Mouse (Mus musculus) layer of hippocampus, postnatal 14 days (tissue): ENCODE results near the gene Gpc6. TPM values are rescaled to one million over a fixed set of nuclear protein-coding genes. Genes with fewer than 3 reads are reported as not detected.

Experiments used
- DNase-seq, 2 experiments: peaks; one replicate each; pipeline ENCODE4 v3.0.0; 2021 to 2022; ENCODE audit warnings: low spot score in 2 of 2, mixed read lengths in 1 of 2
- total RNA-seq, 2 experiments: library from RNA; stranded (reverse); gene quantifications; 2 replicates each; pipeline ENCODE4 v1.2.3; 2021

Gene Gpc6
- total RNA-seq, 2 experiments from 2014 or later: 13.6 to 14.7 TPM

DNA sequence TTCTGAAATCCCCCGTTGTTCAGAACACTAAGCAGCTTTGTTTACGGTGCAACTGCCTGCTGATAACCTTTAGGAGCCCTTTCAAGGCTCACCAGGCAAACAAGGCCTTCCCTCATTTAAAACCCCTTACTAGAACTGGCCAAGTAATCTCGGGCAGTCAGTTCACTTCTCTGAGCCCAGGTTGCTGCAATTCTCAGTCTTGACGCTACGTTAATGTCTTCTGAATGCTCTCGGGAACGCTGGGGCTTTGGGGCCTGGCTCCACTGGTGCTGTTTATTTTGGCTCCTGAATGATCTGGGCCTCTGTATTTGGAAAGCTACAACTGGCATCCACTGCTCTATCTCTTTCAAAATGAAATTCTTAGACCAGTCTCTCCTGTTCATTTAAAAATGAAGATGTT, 985.2 kb downstream of the Gpc6 start:
- DNase-seq: no peak

DNA sequence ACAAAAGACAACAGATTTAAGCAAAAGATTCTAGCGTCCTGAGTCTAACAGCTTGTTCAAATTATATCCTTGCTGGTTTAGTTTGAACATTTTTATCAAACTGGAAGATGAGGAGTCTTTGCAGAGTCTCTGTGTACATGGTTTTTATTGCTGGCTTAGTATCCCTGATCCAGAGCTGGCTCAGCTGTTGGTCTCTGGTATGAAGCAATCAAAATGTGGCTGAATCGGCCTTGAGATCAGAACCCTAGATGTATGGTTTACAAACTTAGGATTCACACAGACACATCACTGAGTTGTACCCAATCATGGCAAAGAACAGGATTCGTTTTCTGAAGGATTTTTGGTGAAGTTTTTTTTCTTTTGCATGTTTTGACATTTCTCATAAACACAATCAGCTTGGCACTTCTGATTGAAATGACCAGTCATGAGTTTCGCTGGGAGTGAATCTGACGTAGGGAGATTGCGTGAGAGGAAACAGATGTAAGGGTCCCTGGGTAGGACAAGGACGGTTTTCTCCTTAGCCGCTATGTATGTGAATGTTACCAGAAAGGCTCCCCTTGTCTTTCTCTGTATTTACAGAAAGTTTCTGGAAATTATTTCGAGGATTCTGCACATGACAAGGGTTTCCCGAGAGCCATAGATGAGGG, 987.6 kb downstream of the Gpc6 start:
- DNase-seq: no peak

DNA sequence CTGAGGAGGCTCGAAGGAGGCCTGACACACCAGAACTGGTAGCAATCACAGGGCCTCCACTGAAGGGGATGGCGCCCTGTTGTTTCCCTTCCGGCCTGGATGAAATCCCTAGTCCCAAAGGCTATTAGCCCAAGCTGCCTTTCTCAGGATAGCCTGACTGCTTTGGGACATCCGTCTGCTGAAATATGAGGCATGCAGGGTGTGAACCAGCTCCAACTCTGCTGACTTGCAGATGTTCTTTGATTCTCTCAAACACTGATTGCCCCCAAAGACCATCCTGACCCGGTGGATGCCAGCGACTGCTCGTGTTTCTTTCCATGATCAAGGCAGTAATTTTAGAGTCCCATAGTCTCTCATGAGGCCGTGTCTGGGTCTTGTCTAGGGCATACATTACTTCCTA, 991.5 kb downstream of the Gpc6 start:
- DNase-seq: no peak

DNA sequence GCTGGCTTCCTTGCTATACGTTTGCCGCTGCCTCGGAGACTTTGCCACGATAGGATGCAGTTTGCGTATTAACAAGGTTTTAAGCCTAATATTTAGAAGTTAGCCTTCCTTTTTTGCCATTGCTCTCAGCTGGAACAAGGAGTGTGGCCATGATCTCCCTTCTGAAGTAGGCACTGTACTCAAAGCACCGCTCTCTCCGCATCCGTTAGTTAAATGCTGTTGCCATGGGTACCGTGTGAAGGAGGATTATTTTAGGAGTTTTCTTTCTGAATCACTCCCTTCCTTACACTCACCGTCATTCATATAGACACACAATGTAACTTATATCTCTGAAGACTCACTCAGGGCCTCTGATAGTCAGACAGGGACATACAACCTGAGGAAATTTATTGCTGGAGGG, 993.6 kb downstream of the Gpc6 start:
- DNase-seq: no peak

DNA sequence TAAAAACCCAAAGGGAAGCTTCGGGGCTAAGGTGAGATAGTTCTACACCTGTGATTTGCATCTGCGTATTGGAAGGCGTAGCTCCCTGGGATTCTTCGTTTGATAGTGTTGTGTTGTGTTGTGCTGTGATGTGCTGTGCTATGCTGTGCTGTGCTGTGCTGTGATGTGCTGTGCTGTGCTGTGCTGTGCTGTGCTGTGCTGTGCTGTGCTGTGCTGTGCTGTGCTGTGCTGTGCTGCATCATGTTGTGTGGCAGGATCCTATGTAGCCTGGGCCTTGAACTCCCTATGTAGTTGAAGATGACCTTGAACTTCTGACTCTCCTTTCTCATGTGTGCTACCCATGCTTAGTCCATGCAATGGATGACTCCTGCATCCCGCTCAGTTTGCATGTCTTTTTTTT, 994.5 kb downstream of the Gpc6 start:
- DNase-seq: no peak

DNA sequence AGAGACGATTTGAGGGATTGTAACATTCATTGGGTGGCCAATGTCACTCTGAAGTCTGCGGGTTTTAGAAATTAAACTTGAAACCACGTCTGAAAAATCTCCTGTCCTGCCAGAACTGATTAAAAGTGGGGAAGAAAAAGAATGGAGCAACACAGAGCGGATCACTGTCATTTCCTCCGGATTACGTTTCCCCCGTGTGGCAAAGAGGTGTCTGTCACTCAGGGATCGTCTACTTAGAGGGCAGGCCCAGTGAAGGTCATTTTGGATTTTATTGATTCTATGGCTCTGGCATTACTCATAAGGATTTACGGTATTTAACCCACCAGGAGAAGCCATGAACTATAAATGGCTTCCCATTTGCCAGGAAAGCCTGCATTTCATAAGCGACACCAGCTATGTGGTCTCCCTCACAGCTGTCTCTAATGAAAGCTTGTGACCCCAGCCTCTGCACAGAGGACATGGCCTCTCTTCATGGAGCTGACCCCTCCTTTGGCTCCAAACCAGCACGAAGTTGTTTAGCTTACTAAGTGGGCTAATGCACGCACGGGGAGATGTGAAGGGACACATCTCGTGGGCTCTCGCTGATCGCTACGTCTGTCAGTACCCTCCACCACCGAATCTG, 996.4 kb downstream of the Gpc6 start:
- DNase-seq: no peak

DNA sequence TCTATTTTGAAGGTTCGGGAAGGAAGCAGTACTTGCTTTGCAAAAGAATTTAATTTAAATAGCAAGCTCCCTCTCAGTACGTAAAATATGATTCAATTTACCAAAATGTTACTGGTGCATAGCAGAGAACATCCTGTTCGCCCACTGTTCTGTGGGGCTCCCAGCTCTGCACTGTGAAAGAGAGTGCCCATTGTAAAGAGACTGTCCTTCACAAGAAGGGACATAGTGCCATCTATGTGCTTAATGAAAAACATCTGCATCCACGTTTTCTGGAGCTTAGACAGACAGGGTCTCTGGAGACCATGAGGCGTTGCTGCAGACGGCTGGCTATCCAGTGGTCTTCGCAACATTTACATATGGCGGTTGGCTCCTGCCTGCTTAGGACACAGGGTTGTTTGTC, 998.6 kb downstream of the Gpc6 start:
- no peak for DNase-seq

DNA sequence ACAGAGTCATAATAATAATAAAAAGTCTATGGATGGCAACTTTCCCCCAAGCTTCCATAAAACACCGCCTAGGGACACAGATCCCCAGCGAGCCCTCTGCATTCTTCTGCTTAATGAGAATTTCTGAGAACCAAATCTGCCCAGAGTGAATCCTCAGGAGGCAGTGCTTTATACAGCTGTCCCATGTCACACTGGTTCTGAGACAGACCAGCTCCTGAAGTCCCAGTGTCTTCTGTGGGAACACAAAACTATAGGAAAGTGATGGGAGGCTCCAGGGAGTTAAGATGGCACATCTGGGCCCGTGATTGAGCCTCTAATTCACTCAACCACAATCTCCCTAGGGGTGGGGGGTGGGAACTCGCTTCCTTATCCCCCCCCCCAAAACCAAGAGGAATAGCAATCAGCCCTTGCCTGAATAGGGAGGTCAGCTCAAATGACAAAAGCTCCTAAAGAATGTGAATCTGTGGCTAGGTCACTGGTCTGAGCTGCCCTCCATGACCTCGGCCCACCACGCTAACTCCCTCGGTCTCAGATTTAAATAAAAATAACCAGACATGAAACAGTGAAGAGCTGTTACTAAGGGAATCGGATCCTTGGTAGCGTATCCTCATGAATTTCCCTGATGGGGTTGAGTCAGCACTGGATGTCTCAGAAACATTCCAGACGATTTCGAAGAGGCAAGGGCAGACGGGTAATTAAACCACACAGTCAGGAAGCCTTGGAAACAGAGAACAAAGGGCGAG, 1005.2 kb downstream of the Gpc6 start:
- DNase-seq: no peak

DNA sequence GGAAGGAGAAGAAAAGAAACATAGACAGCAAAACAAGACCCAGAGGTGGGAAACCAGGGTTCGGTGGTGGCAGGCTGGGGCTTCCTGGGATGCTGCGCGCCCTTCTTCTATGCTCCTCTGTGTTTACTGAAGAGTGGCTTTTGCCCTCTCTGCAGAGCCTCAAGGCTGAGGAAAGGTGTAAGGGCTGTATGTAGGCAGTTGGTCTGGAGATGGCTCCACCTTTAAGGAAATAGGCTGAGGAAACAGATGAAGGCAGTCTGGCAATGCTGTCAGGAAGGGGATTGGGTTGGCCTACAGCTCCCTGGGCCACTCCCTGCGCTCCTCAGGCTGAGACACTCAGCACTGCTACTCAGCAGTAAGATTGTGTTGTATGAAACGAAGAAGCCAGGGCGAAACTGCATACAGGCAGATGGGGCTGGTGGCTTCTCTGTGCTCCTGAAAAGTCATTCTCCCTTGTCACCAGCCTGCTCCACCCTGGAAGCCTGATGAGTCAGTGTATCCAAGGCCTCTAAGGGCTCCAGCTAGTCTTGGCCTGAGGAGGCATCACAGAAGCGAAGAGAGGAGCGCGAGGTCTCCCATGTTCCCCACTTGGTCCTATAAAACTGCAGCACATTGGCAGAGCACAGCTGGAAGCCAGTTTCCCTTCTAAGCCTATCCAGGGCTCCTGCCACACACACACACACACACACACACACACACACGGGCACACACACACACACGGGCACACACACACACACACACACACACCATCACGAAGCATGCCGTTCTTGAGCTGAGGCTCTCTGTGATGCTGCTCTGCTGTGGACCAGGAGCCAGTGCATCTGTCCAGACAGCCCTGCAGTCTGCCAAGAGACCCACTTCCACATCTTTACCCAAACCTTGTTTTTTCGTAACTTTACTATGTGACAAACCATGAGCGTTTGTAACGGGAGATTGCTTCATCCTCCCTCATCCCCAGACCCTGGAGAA, 1006.0 kb downstream of the Gpc6 start:
- no peak for DNase-seq

DNA sequence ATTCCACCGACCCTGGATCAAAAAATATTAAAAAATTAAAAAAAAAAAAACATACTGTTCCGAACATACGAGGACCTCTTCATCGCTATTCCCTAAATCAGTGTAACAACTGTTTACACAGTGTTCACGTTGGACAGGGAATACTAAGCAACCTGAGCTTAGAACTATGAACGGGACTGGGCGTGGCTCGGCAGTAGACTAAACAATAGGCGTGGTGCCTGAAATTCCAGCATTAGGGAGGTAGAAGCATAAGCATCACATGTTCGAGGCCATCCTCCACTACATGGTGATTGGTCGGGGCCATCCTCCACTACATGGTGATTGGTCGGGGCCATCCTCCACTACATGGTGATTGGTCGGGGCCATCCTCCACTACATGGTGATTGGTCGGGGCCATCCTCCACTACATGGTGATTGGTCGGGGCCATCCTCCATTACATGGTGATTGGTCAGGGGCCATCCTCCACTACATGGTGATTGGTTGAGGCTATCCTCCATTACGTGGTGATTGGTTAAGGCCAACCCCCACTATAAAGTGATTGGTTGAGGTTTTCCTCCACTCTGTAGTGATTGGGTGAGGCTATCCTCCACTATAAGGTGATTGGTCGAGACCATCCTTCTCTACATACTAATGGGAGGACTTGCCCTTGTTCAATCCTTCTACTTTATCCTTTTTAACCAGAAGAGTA, 1007.2 kb downstream of the Gpc6 start:
- no peak for DNase-seq

DNA sequence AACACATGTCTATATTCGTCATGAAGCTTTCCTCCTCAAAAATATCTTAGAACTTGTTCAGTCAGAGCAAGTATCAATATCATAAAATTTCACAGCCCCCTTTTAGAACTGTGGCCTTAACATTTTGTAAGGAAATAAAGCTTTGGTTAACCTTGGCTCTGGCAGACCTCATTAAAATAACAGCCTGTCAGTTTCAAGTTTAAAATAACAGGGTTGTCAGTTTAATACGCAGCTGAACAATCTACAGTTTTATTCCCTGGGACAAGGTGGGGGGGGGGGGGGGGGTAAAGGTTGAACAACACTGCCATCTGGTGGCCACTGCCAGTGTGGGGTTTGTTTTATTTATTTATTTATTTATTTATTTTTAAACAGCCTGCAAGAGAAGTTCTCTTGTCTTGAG, 1013.4 kb downstream of the Gpc6 start:
- no peak for DNase-seq

DNA sequence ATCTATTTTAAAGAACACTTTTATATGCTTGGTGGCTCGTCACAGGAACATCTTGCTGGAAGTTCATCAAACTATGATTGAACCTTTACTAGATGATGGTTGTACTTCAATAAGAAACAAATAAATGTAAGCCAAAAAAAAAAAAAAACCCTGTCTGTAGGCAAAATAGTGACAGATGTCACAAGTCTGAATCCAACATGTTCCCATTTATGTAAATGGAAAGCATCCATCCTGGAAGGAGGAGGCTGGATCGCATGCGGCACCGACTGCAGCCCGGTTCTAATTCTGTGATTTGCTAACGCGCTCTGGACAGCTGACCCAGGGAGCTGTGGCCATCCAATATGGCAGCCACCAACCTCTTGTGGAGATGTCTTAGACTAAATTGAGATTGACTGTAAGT, 1014.4 kb downstream of the Gpc6 start:
- peak in 1 of 2 experiments; percentile 49 for DNase-seq

DNA sequence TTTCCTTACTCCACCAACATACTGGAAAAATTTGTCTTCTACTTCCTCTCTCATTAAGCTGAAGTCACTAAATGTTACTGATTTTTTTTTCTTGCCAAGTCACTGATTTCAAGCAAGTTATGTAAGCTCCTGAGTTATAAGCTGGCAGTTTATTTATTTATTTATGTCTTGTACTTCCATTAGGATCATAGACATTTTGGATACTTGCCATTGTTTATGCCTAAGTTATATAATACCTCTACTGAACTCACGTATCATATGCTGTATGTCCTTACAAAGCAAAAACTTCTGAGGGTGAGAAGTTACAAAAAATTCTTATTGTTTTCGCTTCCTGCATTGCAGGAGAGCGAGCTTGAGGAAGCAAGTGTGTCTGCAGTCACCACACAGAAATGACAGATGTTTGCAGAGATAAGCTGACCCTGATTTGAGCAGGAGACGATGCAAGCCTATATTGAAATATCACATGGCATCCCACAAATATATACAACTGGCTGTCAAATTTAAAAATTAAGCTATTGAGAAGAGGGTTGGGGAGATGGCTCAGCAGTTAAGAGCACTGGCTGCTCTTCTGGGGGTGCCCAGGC, 1020.9 kb downstream of the Gpc6 start:
- no peak for DNase-seq

DNA sequence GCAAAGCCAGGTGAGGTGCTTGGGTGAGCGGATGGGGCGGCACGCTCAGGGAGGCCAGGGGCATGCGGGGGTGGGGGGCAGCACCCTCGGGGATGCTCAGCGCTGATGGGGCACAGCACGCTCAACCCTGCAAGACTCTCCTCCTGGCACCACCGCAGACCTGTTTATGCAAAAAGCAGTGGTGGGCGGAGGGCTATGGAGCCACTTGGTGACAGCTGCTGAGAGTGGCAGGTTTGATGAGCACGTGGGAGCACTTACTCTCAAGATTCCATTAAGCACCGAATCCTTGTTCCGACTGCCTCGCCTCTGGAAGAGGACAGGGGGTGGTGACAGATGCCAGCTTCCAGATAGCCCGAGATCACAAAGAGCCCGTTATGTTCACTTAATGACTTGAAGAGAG, 1026.2 kb downstream of the Gpc6 start:
- no peak for DNase-seq

DNA sequence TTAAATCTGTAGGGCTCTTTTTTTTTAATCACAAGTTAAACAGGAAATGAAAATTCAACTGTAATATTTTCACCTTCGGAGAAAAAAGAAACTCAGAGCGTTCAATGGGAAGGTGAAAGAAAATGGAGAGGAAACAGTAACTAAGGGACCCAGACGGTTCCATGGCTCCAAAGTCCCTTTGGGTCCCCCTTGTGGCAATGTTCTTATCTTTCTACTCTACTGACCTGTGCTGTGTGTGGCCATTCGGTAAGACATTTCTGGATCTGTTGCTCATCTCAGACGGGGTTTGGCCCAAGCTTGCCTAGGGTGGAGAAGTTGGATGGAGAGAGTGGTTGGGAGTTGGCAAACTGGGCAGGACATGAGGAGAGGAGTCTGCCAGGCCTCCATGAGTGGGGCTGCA, 1026.6 kb downstream of the Gpc6 start:
- no peak for DNase-seq

DNA sequence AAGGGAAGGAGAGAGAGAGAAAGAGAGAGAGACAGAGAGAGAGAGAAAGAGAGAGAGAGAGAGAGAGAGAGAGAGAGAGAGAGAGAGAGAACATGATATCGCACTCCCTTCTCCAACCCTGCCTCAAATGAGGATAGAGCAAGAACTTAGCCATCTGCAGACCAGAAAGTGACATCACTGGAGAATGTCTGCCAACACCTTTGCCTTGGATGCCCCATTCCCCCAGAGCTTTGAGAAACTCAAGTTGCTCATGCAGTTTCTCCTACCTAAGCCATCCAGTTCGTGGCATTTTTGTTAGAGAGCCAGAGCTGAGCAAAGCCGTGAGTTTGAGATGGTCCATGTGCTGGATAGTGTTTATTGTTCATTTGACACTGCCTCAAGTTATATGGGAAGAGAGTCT, 1030.9 kb downstream of the Gpc6 start:
- DNase-seq: no peak

DNA sequence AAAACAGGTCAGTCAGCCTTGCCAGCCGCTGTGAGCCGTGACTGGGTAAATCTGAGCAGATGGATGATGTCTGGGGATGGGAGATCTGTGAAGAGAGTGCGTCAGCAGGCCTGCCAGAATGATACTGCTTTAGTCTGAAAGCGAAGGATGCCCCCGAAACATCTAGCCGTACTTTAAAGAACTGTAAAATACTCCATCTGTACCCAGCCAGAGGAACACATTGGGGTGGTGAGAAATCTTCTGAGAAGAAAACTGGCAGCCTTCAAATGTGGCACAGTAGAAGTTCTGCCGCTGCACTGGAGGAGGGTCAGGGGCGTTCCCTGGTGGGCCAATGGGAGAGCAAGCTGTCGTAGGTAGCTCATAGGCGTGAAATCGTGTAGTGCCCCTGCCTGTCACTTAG, 1033.3 kb downstream of the Gpc6 start:
- DNase-seq: peak; percentile 31 to 57

DNA sequence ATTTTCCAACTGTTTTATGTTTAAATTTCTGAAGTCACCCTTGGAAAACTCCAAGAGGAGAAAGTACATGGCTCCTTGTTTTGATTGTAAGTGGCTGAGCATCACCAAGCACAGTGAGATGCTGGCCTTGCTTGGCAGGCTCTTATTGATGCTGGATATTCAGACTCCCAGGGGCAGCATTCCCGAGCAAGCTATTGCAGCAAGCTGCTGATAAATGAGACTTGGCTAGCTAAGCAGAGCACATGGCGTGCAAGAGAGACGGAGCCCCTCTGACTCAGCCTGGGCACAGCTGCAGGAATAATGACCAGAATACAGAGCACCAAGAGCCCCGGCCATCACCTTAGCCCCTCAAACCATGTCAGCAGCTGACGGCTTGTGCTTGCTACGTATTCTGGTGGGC, 1036.2 kb downstream of the Gpc6 start:
- DNase-seq: peak in 1 of 2 experiments; percentile 59

DNA sequence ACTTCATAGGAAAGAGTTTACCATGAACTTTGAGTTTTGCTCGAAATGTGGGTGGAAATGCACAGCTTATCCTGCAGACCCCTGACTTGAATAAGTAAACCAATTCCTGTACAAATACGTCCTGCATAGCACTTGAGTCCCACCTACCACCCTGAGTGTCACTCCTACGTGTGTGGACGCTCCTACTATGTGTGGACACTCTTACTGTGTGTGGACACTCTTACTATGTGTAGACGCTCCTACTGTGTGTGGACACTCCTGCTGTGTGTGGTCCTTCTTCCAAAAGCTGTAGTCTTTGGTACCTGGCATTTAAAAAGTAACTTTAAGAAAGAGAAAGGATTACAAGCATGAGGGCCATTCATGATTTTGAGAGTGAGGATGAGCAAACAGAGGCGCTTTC, 1036.7 kb downstream of the Gpc6 start:
- no peak for DNase-seq

DNA sequence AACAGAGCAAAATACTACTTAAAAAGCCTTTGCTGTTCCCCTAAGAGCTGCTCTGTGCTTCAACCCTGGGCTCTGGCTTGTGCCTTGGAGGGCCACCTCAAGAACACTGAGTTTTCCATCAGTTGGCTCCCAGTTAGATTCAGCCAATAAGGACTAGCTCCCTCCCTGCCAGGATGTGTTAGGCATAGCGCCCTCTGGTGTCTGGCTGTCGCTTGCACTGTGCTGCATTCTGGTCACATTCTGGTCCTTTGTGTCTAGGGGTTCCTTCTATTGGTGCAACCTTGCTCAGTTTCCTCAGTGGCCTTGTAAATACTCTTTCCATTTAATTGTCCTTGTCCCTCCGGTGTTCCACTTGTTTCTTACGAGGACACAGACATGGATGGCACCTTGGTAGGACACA, 1037.3 kb downstream of the Gpc6 start:
- no peak for DNase-seq
